Mouse (Mus musculus) MEL (cell line): ENCODE measurements around the gene Prepl. TPM values are rescaled to one million over a fixed set of nuclear protein-coding genes. Genes with fewer than 3 reads are reported as not detected.

Source experiments
- DNase-seq: peaks from one replicate; pipeline ENCODE4 v3.0.0; 2011; ENCODE audit warnings: low read depth, low spot score
- H3K27ac ChIP-seq: 2 replicates; pipeline ENCODE4 v1.5.1; 2012; ENCODE audit warnings: low read depth, mild to moderate bottlenecking, control low read depth, low read length, moderate library complexity; ENCODE audit not compliant: control insufficient read depth
- H3K27me3 ChIP-seq, 2 experiments: fragments of 150-350 bp in 1 of 2; sonication (generic) in 1 of 2; 2 replicates each; pipeline ENCODE4 v1.6.1; 2012; ENCODE audit warnings: low read length in 2 of 2, mild to moderate bottlenecking in 2 of 2, improper control_type of control experiment in 1 of 2, moderate library complexity in 1 of 2; ENCODE audit not compliant: insufficient read depth in 2 of 2, control insufficient read depth in 1 of 2
- H3K36me3 ChIP-seq, 2 experiments: 2 replicates each; pipeline ENCODE4 v1.6.1; 2012 to 2014; ENCODE audit warnings: low read length in 2 of 2, improper control_type of control experiment in 1 of 2, inconsistent platforms in 1 of 2, mild to moderate bottlenecking in 1 of 2; ENCODE audit not compliant: insufficient read depth in 2 of 2, control insufficient read depth in 1 of 2
- H3K4me1 ChIP-seq, 2 experiments: fragments of 150-350 bp in 1 of 2; sonication (generic) in 1 of 2; 2 replicates each; pipeline ENCODE4 v1.6.1; 2012; ENCODE audit warnings: low read length in 2 of 2, improper control_type of control experiment in 1 of 2, mild to moderate bottlenecking in 1 of 2; ENCODE audit not compliant: insufficient read depth in 2 of 2, control insufficient read depth in 1 of 2
- H3K4me3 ChIP-seq, 2 experiments: fragments of 150-350 bp in 1 of 2; sonication (generic) in 1 of 2; 2 replicates each; pipeline ENCODE4 v1.5.1; 2012; ENCODE audit warnings: low read depth in 2 of 2, low read length in 2 of 2, mild to moderate bottlenecking in 2 of 2, moderate library complexity in 2 of 2, control low read depth in 1 of 2, improper control_type of control experiment in 1 of 2; ENCODE audit not compliant: control insufficient read depth in 1 of 2, insufficient read depth in 1 of 2
- H3K79me2 ChIP-seq: 2 replicates; pipeline ENCODE4 v1.6.1; 2012; ENCODE audit warnings: mild to moderate bottlenecking, low read length, moderate library complexity; ENCODE audit not compliant: control insufficient read depth, poor library complexity, insufficient read depth
- H3K9ac ChIP-seq: 2 replicates; pipeline ENCODE4 v1.6.1; 2012; ENCODE audit warnings: low read depth, mild to moderate bottlenecking, control low read depth, low read length, moderate library complexity; ENCODE audit not compliant: control insufficient read depth, poor library complexity, severe bottlenecking
- H3K9me3 ChIP-seq: fragments of 150-350 bp; sonication (generic); replicated peaks from 2 replicates; pipeline ENCODE4 v1.6.1; 2012; ENCODE audit warnings: mild to moderate bottlenecking, low read length, improper control_type of control experiment, moderate library complexity; ENCODE audit not compliant: insufficient read depth
- CHD1 ChIP-seq: IDR thresholded peaks from 2 replicates; pipeline ENCODE4 v1.6.1; 2012; ENCODE audit warnings: low read depth, mild to moderate bottlenecking, inconsistent platforms, low read length, improper control_type of control experiment
- ELF1 ChIP-seq: IDR thresholded peaks from 2 replicates; pipeline ENCODE4 v1.6.1; 2014; ENCODE audit warnings: low read depth, mild to moderate bottlenecking, inconsistent platforms, low read length, improper control_type of control experiment, moderate library complexity
- EP300 ChIP-seq, 2 experiments: IDR thresholded peaks; 2 replicates each; pipeline ENCODE4 v1.6.1; 2011; ENCODE audit warnings: improper control_type of control experiment in 2 of 2, low read length in 2 of 2, low read depth in 1 of 2, mild to moderate bottlenecking in 1 of 2
- GABPA ChIP-seq: IDR thresholded peaks from 2 replicates; pipeline ENCODE4 v1.6.1; 2012; ENCODE audit warnings: low read depth, mild to moderate bottlenecking, inconsistent platforms, low read length, improper control_type of control experiment, moderate library complexity
- GATA1 ChIP-seq: IDR thresholded peaks from 2 replicates; pipeline ENCODE4 v1.6.1; 2011; ENCODE audit warnings: low read depth, low read length, improper control_type of control experiment
- HCFC1 ChIP-seq: IDR thresholded peaks from 2 replicates; pipeline ENCODE4 v1.6.1; 2012; ENCODE audit warnings: low read depth, mild to moderate bottlenecking, inconsistent platforms, low read length, improper control_type of control experiment, moderate library complexity
- KAT2A ChIP-seq: conservative IDR thresholded peaks from 2 replicates; pipeline ENCODE4 v1.6.1; 2012; ENCODE audit warnings: low read depth, low read length, improper control_type of control experiment, inconsistent platforms
- MAX ChIP-seq: IDR thresholded peaks from 2 replicates; pipeline ENCODE4 v1.6.1; 2011; ENCODE audit warnings: low read length, improper control_type of control experiment
- NELFE ChIP-seq: IDR thresholded peaks from 2 replicates; pipeline ENCODE4 v1.6.1; 2011; ENCODE audit warnings: low read depth, low read length, improper control_type of control experiment
- NRF1 ChIP-seq: IDR thresholded peaks from 2 replicates; pipeline ENCODE4 v1.6.1; 2014; ENCODE audit warnings: low read depth, mild to moderate bottlenecking, inconsistent platforms, low read length, improper control_type of control experiment, moderate library complexity; ENCODE audit not compliant: poor library complexity, insufficient read depth, severe bottlenecking
- POLR2AphosphoS2 ChIP-seq: IDR thresholded peaks from 2 replicates; pipeline ENCODE4 v1.6.1; 2011; ENCODE audit warnings: low read length, improper control_type of control experiment
- SIN3A ChIP-seq: IDR thresholded peaks from 2 replicates; pipeline ENCODE4 v1.6.1; 2012; ENCODE audit warnings: low read length, improper control_type of control experiment, inconsistent platforms
- TAL1 ChIP-seq: IDR thresholded peaks from 2 replicates; pipeline ENCODE4 v1.6.1; 2012; ENCODE audit warnings: mild to moderate bottlenecking, inconsistent platforms, low read length, moderate library complexity, mixed read lengths
- TCF12 ChIP-seq: IDR thresholded peaks from 2 replicates; pipeline ENCODE4 v1.6.1; 2014; ENCODE audit warnings: low read depth, mild to moderate bottlenecking, inconsistent platforms, low read length, improper control_type of control experiment, moderate library complexity
- polyA plus RNA-seq, 2 experiments: library from polyadenylated mRNA; stranded (reverse) in 1 of 2; unstranded in 1 of 2; fragments of >175 nt in 1 of 2; fragments of >200 nt in 1 of 2; gene quantifications; 2 replicates each; pipeline versions ENCODE4 v1.2.1 to v1.2.4; 2012; ENCODE audit warnings: low replicate concordance in 2 of 2, low read depth in 1 of 2; ENCODE audit not compliant: insufficient read length in 2 of 2, insufficient read depth in 1 of 2, missing spikeins in 1 of 2
- total RNA-seq: library from RNA; depleted of rRNA; stranded (reverse); fragments of 300-350 nt; gene quantifications from 2 replicates; pipeline ENCODE4 v1.2.3, GENCODE M21; 2012

Prepl gene
- total and polyA plus RNA-seq, 3 experiments: 12.2 to 23.2 TPM; not detected in 1

GRCm38 (mm10) chr17:85086501-85086900, 3.5 kb downstream of the Prepl start:
- H3K9ac ChIP-seq: no peak overlapping the region
- H3K27me3 ChIP-seq: no peaks in the 10 kb centered on the region
- TF ChIP-seq GABPA (no peak), TAL1 (no peak), HCFC1 (no peak), NRF1 (no peak), KAT2A (no peak), MAX (no peak), POLR2AphosphoS2 (no peak), NELFE (no peak), EP300 (IDR thresholded peaks at IDR 0.05; ENCODE audit: low read depth in 1 of 2, low read length in 2 of 2) (no peak)
- H3K36me3 ChIP-seq: peaks cover 0 to 11% of the 10 kb centered on the region in 2 experiments; a peak in 2 of 4 replicates
- H3K9me3 ChIP-seq: no peaks in the 10 kb centered on the region
- no peak for DNase-seq
- no peak overlapping the region for H3K27ac ChIP-seq
- H3K4me3 ChIP-seq: no peak overlapping the region
- peaks cover 3 to 4% of the 10 kb centered on the region in 2 experiments; a peak in 2 of 4 replicates for H3K4me1 ChIP-seq
- no peaks in the 10 kb centered on the region; the same call in 1 of the 2 replicates for H3K79me2 ChIP-seq

- Histone ChIP-seq H3K36me3 (peaks cover 0 to 10% of the 10 kb centered on the region in 2 experiments; a peak in 2 of 4 replicates), H3K9ac (no peak overlapping the region)
Measured at GRCm38 (mm10) chr17:85085335-85085734, 4.7 kb downstream of the Prepl start.

GRCm38 (mm10) chr17:85080781-85081180, 9.3 kb downstream of the Prepl start:
- TF ChIP-seq ELF1: no peak
- no peak for TF ChIP-seq CHD1
- no peak for DNase-seq

More at GRCm38 (mm10) chr17:85085335-85085734, 4.7 kb downstream of the Prepl start:
- DNase-seq: peak; percentile 8
- Histone ChIP-seq H3K27ac (no peak overlapping the region), H3K9me3 (no peaks in the 10 kb centered on the region), H3K27me3 (no peaks in the 10 kb centered on the region), H3K4me1 (peaks cover 3 to 4% of the 10 kb centered on the region in 2 experiments; a peak in 2 of 4 replicates), H3K4me3 (no peak overlapping the region), H3K79me2 (no peaks in the 10 kb centered on the region; the same call in 1 of the 2 replicates)
- TF ChIP-seq GATA1 (peak; percentile 43; the same call in 1 of the 2 replicates), TCF12 (0 out of 2 replicates have a peak, but pooled peaks have one; percentile 25), SIN3A (no peak)

More at GRCm38 (mm10) chr17:85080781-85081180, 9.3 kb downstream of the Prepl start:
- Histone ChIP-seq H3K9ac (no peak overlapping the region), H3K27ac (no peak overlapping the region), H3K79me2 (no peaks in the 10 kb centered on the region), H3K36me3 (peaks cover 0 to 6% of the 10 kb centered on the region in 2 experiments; a peak in 2 of 4 replicates), H3K9me3 (no peaks in the 10 kb centered on the region), H3K4me1 (peaks cover 3 to 4% of the 10 kb centered on the region in 2 experiments; a peak in 2 of 4 replicates), H3K4me3 (no peak overlapping the region), H3K27me3 (no peaks in the 10 kb centered on the region)
